Mouse (Mus musculus): ENCODE data around the gene Cldn9.
A peak's percentile ranks its signal among the peaks of the same experiment; 100 is the strongest.

Gene Cldn9

GRCm38 (mm10) chr17:23681086-23681485 is 2.7 kb downstream of the Cldn9 start:
- no peak for DNase-seq (ENCODE audit: low read depth in 2 of 2, low spot score in 2 of 2)

- no peak for DNase-seq (ENCODE audit: low read depth in 2 of 2, low spot score in 2 of 2)
Measured at GRCm38 (mm10) chr17:23680336-23680735, 3.5 kb downstream of the Cldn9 start.

- DNase-seq (ENCODE audit: low read depth in 2 of 2, low spot score in 2 of 2) = no peak
Measured at GRCm38 (mm10) chr17:23679127-23679835, 4.5 kb downstream of the Cldn9 start, which contains the start of gene Cldn6. Cldn6 (plus strand) TSS chr17:23679249.

GRCm38 (mm10) chr17:23677236-23677679 is 6.6 kb downstream of the Cldn9 start, which contains the start of gene Tnfrsf12a:
Tnfrsf12a (minus strand) TSS chr17:23677468.
- peak; percentile 81 to 86 for DNase-seq (ENCODE audit: low read depth in 2 of 2, low spot score in 2 of 2)

DNA sequence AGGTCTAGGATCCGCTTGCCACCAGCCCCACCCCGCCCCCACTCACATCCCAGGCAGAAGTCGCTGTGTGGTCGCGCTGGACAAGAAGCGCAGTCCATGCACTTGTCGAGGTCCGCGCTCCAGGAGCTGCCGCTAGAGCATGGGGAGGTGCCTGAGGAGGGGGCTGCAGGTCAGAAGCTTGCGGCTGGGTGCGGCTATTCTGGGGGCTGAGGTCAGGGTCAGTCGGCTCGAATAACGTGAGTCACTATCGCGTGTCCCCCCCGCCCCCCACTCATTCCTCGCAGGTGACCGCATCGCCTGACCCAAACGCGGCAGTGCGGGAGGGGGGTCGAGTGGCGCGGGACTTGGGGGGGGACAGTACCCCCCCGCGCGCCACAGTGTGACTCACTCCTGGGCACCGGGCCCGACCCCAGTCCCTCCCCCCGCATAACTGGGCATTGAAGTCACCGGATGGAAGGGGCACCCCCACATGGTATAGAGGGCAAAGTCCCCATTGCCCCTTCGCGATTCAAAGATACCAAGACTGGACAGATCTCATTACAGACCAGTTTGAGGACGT is 7.3 kb downstream of the Cldn9 start:
- peak in 1 of 2 experiments; percentile 26 for DNase-seq (ENCODE audit: low read depth in 2 of 2, low spot score in 2 of 2)

GRCm38 (mm10) chr17:23675564-23676281 is 8.1 kb downstream of the Cldn9 start:
- no peak for DNase-seq (ENCODE audit: low read depth in 2 of 2, low spot score in 2 of 2)

DNA sequence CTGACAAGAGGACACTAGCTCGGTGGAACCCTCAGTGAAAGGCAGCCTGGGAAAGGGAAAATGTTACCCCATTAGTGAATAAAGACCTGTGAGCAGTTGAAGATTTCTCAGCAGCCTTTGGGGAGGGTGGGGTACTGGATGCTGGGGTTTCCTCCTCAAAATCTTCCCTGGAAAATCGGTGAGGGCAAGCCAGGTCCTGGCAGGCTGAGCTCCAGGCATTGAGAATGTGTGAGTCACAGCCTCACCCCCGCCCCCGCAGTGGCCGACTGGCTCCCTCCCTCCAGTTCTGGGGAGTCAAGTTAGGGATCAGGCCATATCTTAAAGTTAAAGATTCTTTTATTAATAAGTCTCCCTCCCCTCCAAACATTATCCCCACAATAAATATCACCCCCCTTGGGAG is 8.7 kb downstream of the Cldn9 start:
- DNase-seq (ENCODE audit: low read depth in 2 of 2, low spot score in 2 of 2) = no peak

GRCm38 (mm10) chr17:23674271-23674952 is 9.4 kb downstream of the Cldn9 start:
- DNase-seq (ENCODE audit: low read depth in 2 of 2, low spot score in 2 of 2) = no peak

GRCm38 (mm10) chr17:23673424-23674073 is 10.3 kb downstream of the Cldn9 start, which contains the start of the genes Hcfc1r1 and Thoc6:
Hcfc1r1 (plus strand) TSS chr17:23673596.
Thoc6 (minus strand) TSS chr17:23673882.
- DNase-seq (ENCODE audit: low read depth in 2 of 2, low spot score in 2 of 2) = peak; percentile 79 to 89

DNA sequence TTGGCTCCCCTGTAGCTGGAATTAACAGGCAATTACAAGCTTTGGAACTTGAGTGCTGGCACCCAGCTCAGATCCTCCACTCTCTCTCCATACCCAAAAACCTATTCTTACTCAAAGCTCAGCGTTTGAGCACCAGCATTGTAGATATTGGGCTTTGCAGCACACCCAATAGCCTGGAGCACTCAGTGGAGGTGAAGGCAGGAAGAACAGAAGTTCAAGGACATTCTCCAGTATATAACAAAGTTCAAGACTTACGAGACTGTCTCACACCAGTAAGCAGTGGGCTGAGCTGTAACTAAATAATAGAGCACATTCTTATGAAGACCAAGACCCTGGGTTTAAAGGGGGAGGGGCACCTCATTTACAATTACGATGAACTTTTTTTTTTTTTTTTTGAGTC is 11.1 kb downstream of the Cldn9 start:
- no peak for DNase-seq (ENCODE audit: low read depth in 2 of 2, low spot score in 2 of 2)

- no peak for DNase-seq (ENCODE audit: low read depth in 2 of 2, low spot score in 2 of 2)
Measured at GRCm38 (mm10) chr17:23671519-23671918, 12.3 kb downstream of the Cldn9 start.

GRCm38 (mm10) chr17:23670516-23671074 is 13.2 kb downstream of the Cldn9 start:
- DNase-seq (ENCODE audit: low read depth in 2 of 2, low spot score in 2 of 2) = no peak

DNA sequence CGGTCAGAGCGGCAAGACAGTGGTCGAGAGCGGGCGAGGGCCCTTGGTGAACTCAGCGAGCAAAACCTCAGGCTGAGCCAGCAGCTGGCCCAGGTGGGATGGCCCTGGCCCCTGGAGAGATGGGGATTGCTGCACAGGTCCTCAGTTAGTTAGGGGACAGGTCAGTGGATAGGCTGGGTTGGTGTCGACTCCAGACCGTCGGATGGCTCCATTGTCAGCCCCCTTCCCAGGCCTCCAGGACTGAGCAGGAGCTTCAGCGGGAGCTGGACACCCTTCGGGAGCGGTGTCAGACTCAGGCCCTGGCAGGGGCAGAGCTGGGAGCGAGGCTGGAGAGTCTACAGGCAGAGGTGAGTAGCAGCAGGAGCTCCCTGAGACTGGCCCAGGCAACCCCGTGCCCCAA is 18.3 kb downstream of the Cldn9 start:
- no peak for DNase-seq (ENCODE audit: low read depth in 2 of 2, low spot score in 2 of 2)

DNA sequence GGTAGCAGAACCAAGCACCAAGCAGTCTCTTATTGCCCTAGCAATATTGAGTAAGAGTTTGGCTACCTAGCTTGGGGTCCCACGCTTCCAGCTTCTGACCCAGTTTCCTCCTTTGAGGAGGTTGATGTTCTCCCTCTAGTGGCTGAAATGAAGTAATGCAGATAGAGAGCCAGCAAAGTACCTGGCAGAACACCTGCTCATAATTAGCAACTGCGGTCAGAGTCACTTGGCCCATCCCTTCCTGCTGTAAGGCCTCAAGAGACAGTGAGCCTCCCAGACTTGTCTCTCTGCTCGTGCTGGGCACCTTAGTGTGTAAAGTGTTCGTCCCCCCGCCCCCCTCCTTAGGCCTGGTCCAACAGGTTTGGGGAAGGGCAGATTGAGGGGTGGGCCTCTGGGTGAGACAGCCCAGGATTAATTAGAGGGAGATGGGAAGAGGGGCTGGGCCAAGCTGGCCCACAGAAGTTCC is 19.2 kb downstream of the Cldn9 start:
- DNase-seq (ENCODE audit: low read depth in 2 of 2, low spot score in 2 of 2) = peak in 1 of 2 experiments; percentile 47

- DNase-seq (ENCODE audit: low read depth in 2 of 2, low spot score in 2 of 2) = no peak
Measured at GRCm38 (mm10) chr17:23661526-23661925, 22.3 kb downstream of the Cldn9 start.

- no peak for DNase-seq (ENCODE audit: low read depth in 2 of 2, low spot score in 2 of 2)
Measured at GRCm38 (mm10) chr17:23660876-23661200, 23.0 kb downstream of the Cldn9 start.

GRCm38 (mm10) chr17:23660117-23660875 is 23.5 kb downstream of the Cldn9 start, which contains the start of gene Bicdl2:
Bicdl2 (plus strand) TSS chr17:23660506.
- peak; percentile 44 to 56 for DNase-seq (ENCODE audit: low read depth in 2 of 2, low spot score in 2 of 2)

DNA sequence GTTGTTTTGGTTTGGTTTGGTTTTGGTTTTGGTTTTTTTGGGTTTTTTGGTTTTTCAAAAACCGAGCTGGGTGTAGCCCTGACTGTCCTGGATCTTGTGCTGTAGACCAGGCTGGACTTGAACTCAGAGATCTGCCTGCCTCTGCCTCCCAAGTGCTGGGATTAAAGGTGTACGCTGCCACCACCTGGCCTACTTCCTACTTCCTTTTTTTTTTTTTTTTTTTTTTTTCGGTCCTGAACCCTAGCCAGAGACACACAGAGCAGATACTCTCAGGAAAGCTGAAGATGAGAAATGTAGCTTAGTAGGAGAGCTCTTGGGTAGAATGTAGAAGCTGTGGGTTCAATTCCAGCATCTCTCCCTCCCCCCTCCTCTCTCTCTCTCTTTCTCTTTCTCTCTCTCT is 25.4 kb downstream of the Cldn9 start:
- DNase-seq (ENCODE audit: low read depth in 2 of 2, low spot score in 2 of 2) = no peak

DNA sequence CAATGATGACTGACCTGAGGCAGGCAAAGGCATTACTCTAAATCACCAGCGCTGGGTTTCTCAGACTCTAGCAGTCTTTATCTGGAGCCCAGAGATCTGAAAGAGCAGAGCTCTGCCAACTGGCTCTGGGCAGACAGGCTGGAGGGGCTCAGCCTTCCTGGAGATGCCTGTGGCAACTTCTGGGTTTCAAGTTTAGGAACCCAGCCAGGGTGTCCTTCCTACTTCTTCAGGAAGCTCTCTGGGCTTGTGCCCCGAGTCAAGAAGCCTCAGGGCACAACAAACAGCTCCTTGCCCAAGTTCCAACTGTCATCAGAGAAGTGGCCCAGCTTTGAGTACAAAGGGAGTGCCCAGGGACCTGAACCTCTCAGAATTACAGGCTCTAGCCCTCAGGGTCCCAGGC is 29.4 kb downstream of the Cldn9 start:
- DNase-seq (ENCODE audit: low read depth in 2 of 2, low spot score in 2 of 2) = no peak

DNA sequence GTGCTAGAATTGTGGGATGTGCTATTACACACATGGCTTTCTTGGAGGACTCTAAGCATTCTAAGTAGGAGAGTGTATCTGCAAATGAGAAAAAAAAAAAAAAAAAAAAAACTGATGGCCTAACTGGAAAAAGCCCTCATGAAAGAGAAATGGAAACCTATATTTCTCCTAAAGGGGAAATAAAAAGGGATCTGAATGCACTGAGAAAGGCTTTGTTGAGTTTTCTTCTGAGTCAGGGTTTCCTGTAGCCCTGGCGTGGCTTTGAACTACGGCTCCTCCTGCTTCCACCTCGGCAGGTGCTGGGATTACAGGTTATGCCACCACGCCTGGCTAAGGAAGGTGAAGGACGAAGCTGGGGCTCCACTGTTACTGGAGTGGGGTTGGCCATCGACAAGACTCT is 29.8 kb downstream of the Cldn9 start:
- no peak for DNase-seq (ENCODE audit: low read depth in 2 of 2, low spot score in 2 of 2)
